Mouse (Mus musculus) stomach, postnatal 0 days (tissue): Measurements from ENCODE around the gene Insyn1.

Experiments
- CTCF ChIP-seq: IDR thresholded peaks from 2 replicates; pipeline ENCODE4 v1.5.1; 2016; ENCODE audit warnings: antibody characterized with exemption, low read depth, mild to moderate bottlenecking, moderate library complexity
- EP300 ChIP-seq: optimal IDR thresholded peaks from 2 replicates; pipeline ENCODE3; 2016; ENCODE audit warnings: antibody characterized with exemption

- TF ChIP-seq CTCF (no peak), EP300 (no peak)
These were observed 47.8 kb upstream of the Insyn1 start for GRCm38 (mm10) chr9:58440614-58441013.
